Mouse (Mus musculus) layer of hippocampus, adult 6 months (tissue): ENCODE results near the gene Wbp1l. TPM values are rescaled to one million over a fixed set of nuclear protein-coding genes. Genes with fewer than 3 reads are reported as not detected.

Source experiments
- long read RNA-seq, 2 experiments: library from polyadenylated mRNA; unstranded; transcript quantifications; one replicate each; pipeline ENCODE4 v2.0.0; 2019 to 2020
- polyA plus RNA-seq: library from polyadenylated mRNA; unstranded; fragments of <200 nt; fragmentation: Nextera tagmentation; gene quantifications from 2 replicates; pipeline ENCODE4 v1.2.3, GENCODE M21; 2021

The Wbp1l gene
- 4.4 and 4.6 TPM in 2 replicates for polyA plus RNA-seq
- long read RNA-seq, experiment 1, partial matches to known transcripts: 0 of 9 reads
- long read RNA-seq, experiment 1, other reads (novel, unspliced or antisense): 9 of 9 reads
- long read RNA-seq, experiment 2, transcript Wbp1l-201 (5 exons, 3,911 nt): major isoform, 14 of 59 reads
- long read RNA-seq, experiment 2, transcript Wbp1l-202 (4 exons, 3,865 nt): minor isoform, 7 of 59 reads
- long read RNA-seq, experiment 2, transcript Wbp1l-204 (4 exons, 3,900 nt): minor isoform, 13 of 59 reads
- long read RNA-seq, experiment 2, partial matches to known transcripts: 22 of 59 reads
- long read RNA-seq, experiment 2, other reads (novel, unspliced or antisense): 3 of 59 reads

DNA sequence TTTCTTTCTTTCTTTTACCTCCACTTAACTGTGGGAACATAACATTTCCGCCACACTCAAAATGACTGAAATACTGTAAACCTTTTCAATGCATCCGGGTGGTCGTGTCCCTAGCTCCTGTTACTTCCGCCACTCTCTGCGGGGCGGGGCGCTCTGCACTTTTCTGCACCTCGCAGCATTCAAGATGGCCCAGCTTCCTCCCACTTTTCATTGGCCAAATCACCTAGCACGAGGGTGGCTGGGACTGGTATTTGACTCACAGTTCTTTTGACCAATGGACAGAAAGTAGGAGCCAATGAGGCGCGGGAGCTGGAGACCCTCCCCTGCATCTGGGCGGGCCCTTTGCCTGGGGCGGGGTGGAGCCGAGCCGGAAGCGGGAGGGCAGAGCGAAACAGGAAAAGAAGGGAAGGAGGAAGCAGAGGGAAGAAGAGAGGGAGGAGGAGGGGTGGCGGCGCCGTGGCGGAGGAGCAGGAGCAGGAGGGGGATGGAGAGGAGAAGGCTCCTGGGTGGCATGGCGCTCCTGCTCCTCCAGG is at the start of gene Wbp1l:
Wbp1l (plus strand) TSS at position 365 of the 533 bp plus-strand sequence.

DNA sequence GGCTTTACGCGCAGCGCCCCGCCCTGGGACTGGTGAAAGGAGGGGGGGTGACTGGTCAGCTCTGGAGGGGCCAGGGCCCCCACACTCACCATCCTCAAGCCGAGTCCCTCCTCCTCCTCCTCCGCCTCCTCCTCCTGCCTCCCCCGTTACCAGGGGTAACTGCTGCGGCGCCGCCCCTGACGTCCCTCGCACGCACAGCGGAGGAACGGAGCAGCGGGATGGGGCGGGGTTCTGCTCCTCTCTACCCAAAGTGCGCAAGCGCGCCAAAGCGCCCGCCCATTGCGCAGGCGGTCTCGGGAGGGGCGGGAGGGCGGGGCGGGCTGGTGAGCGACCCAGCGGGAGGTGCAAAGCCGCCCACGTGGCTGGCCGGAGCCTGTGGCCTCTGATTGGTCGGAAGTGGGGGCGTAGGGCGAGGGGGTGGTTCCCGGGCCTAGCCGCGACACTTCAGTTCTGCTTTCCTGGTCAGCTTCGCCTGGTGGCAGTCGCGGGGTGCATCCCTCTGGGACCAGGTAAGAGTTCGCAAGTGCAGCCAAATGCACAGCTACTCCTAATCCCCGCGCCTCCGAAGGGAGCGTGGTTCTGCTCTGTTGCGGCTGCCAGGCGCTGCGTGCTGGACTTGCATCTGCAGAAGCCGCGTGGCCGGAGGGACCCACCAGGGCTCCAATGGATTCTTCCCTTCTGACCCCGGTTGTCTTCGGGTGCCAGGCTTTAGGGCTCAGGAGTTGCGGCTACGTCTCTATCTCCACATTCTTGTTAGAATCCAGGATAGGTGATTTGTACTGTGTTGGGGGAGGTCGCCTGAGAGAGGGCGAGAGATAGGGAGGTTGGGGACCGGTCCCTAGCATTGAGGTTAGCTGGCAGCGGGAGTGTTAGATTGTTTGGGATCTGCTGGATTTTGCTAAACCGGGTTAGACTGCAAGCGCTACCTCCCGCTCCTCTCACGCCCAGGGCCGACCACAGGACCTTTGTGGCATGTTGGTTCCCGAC is 25.6 kb upstream of the Wbp1l start, which contains the start of the genes Arl3 and Sfxn2:
Arl3 (minus strand) TSS at position 248 of the 987 bp plus-strand sequence.
Sfxn2 (plus strand) TSS at position 415 of the 987 bp plus-strand sequence.

DNA sequence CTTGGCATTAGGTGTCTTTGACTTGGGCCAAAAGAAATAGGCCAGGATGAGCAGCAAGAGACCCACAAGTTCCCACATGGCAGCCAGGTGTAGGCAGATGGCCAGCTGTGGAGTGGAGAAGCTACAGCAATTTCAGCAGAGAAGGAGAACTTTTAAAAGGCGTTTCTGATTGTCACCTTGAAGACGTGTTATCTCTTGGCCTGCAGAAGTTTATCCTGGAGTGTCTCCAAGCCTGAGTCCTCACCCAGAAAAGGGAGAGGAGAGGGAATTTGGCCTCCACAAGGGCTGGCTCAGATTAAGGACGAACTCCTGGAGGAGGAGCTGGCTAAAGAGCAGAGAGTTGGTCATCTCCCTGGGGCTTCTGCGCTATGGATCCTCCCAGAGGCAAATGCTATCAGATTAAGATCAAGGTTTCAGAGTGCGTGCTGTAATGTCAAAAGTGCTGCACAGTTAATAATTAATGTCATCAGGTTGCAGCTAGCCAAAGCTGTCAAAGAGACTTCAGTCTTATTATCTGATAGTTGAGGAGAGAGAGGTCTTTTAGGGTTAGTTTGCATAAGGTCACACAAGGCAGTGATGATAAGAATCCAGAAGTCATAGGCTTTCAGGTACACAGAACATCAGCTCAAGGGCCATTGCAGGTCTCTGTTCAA is 74.0 kb downstream of the Wbp1l start, which contains the start of gene Cyp17a1:
Cyp17a1 (minus strand) TSS at position 407 of the 653 bp plus-strand sequence.

DNA sequence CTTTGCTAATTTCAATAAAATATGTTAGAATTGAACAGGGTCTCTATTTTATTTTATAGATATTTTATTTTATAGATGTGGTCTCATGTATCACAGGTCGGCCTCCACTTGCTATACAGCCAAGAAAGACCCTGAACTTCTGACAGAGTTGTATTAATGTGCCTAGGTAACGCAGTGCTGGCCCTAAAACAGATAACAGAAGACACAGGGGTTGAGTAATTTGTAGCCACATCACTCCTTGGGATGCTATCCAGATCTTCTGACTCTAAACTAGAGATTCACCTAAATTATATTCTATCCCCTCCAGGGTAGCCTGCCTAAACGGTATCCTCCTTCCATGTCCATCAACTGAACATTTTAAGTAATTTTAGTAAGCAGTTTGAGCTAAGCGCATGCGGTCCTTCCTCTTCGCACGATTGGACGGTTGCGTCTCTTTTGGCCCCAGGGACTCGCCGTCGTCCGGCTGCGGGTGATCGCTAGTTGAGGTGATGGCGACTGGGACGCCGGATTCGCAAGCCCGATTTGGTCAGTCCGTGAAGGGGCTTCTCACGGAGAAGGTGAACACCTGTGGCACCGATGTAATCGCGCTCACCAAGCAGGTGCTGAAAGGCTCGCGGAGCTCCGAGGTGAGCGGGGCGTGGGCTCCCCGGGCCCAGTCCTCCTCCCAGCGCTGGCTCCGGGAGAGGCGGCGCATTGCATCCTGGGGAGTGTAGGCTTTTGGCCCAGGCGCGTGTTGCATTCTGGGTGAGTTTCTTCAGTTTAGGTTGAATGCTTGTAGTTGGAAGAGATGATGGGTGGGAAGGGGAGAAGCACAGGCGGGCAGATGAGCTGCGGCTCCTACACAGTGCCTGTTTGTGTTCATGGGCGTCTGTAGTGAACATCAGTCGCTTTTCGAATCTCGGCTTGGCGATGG is 90.8 kb downstream of the Wbp1l start, which contains the start of gene Borcs7:
Borcs7 (plus strand) TSS at position 447 of the 913 bp plus-strand sequence.

Other genes with a start within 250 kb of the Wbp1l start
- gene 2310034G01Rik, start 248.8 kb upstream of the Wbp1l start, polyA plus RNA-seq: 1.5 and 3.3 TPM in 2 replicates
- gene Actr1a, start 203.3 kb upstream of the Wbp1l start, polyA plus RNA-seq: 69.6 and 72.0 TPM in 2 replicates
- gene Sufu, start 202.2 kb upstream of the Wbp1l start, polyA plus RNA-seq: 9.2 and 11.1 TPM in 2 replicates
- gene Trim8, start 97.4 kb upstream of the Wbp1l start, polyA plus RNA-seq: 10.4 and 12.3 TPM in 2 replicates
- 258 and 293 TPM in 2 replicates for gene Arl3, start 25.9 kb upstream of the Wbp1l start, polyA plus RNA-seq
- gene Sfxn2, start 25.7 kb upstream of the Wbp1l start, polyA plus RNA-seq: 0.88 and 1.0 TPM in 2 replicates
- not detected in 2 replicates for gene Cyp17a1, start 74.1 kb downstream of the Wbp1l start, polyA plus RNA-seq
- 34.4 and 36.1 TPM in 2 replicates for gene Borcs7, start 90.8 kb downstream of the Wbp1l start, polyA plus RNA-seq
- 25.5 and 27.5 TPM in 2 replicates for gene As3mt, start 108.4 kb downstream of the Wbp1l start, polyA plus RNA-seq
- 18.7 and 22.1 TPM in 2 replicates for gene Cnnm2, start 162.5 kb downstream of the Wbp1l start, polyA plus RNA-seq